Mouse (Mus musculus) lung, postnatal 36 days (tissue): Measurements from ENCODE around the gene Dnaja2.

Experiments
- DNase-seq: peaks from one replicate; pipeline ENCODE4 v3.0.0; 2022; ENCODE audit warnings: mixed read lengths

The Dnaja2 gene

GRCm38 (mm10) chr8:85498577-85498976, 56.6 kb downstream of the Dnaja2 start:
- no peak for DNase-seq

DNA sequence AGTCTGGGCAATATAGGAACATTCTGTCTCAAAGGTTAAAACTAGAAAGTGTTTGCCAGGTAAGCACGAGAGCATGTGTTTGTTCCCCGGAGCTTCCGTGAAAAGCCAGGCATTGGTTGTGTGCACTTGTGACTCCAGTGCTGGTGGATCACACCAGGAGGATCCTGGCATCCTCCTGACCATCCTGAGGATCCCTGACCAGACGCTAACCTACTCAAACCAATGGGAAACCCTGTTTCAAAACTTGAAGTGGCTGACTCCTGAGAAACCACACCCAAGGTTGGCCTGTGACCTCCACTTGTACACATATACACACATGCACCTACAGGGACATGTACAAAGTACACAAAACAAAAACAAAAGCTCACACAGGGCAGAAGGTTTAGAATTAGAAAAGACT, 58.4 kb downstream of the Dnaja2 start:
- DNase-seq, result no peak

DNA sequence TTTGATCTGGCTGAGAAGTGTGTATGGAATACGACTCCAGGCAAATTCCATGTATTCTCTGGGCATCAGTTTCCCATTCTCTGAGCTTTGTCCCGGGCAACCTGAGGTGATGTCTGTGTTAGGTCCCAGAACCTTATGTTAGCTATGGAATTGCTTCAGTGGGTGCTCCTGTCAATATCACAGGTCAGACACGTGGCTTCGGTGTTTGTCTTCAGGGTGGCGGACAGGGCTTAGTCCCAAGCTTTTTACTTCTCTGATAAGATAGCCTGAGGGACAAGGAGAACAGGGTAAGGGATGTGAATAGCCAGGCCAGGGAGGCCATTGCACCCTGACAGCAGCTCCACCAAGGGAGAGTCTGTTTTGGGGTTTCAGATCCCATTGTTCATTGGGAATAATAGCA, 59.0 kb downstream of the Dnaja2 start:
- DNase-seq, result no peak

- no peak for DNase-seq
Observed at GRCm38 (mm10) chr8:85492940-85493931, 61.9 kb downstream of the Dnaja2 start.

DNA sequence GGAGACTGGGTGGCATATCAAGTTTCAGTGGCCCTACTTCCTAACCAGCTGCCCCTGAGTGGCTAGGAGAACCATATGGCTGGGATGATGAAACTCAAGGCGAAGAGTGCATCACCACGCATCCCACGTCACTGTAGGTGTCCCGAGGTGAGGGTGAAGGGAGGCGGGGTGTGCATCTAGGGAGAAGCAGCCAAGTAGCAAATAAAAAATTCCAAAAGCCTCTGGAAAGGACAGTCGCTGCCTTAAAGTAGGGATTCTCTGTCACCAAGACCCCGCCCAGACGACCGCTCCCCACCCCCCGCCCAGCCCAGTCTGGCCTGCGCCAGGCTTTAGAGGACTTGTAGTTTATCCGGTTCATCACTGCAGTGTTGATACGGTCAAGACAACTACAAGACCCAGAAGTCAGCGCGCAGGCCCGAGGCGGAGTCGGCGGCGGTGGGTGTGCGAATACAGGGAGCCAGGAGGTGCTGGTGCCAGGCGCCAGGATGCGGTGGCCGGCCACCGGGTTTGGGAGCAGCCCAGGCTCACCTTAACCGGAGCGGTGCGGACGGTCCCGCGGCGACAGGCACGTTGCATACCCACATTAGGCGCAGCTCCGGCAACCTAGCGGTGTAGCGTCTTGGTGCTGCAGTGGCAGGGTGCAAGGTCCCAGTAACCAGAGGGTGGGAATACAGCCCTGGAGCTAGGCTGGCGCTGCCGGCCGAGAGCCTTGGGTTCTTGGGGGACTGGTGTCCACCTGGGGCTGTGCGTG, 62.8 kb downstream of the Dnaja2 start, which contains the start of gene Gpt2:
Gpt2 (plus strand) TSS at position 452 of the 751 bp plus-strand sequence.
- DNase-seq, result peak; percentile 97

DNA sequence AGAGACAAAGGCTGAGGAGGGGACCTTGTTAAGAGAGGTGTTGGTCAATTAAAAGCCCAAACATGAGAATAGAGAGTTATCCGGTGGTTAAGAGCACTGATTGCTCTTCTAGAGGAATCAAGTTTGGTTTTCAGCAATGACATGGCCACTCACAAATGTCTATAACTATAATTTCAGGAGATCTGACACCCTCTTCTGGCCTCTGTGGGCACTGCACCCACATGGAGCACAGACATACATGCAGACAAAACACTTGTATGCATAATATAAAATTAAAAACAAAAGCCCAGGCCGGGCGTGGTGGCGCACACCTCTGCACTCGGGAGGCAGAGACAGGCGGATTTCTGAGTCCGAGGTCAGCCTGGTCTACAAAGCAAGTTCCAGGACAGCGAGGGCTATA, 65.6 kb downstream of the Dnaja2 start:
- DNase-seq, result no peak

DNA sequence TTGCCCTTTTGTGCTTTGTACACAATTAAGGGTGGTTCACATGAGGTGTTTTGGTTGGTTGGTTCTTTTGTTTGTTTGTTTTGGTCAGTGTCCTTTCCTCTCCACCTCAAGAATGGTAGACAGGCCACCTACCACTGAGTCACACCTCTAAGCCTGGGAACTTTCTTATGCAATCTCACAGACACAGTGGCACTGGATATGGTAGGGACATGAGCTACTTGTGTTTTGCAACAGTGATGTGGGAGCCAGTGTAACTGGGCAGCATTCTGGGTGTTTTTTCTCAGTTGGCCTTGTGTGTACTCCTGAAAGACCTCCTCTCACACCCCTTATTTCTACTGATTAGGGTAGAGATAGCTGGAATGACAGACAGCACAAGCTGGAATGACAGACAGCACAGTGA, 66.5 kb downstream of the Dnaja2 start:
- no peak for DNase-seq

DNA sequence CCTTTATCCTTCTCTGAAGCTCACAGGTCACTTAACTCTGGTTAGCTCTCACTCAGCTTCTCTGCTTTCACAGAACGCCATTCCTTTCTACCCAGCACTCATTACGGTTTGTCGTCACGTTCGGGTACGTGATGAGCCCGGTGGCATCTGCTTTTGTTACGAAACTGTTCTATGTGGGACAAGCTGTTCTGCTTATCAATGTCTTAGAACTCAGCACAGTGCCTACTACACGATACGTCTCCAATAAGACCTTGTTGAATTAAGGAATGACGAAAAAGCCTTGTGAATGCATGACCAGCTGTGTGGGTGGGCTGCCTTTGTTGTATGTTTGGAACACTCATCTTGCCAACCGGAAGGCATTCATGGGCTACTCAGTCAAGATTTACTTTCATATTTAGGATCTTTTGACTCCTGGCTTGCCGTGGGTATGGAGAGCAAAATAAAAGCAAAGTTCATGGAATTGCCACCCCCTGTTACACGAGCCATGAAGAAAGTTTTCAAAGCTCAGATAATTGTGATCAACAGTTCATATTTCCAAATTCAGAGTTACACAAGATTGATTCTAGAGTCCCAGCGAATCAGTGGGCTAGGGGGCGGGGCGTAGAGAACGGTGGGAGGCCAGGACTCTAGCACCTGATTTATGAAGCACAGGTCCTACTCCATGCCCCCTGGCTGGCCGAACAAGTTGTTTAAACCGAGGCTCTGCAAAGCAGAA, 67.1 kb downstream of the Dnaja2 start:
- DNase-seq, result no peak
